Mouse (Mus musculus): Measurements from ENCODE around the gene 4933417A18Rik.
"Not testable (repeated sequence)": the region's sequence is repeated elsewhere in the genome, so short reads cannot be mapped to it uniquely, and the experiment has no call there.

Gene 4933417A18Rik

GRCm38 (mm10) chr13:34973770-34974169 is 49.6 kb downstream of the 4933417A18Rik start:
- no peak for DNase-seq (ENCODE audit: low read depth, low spot score)

- no peak for DNase-seq (ENCODE audit: low read depth, low spot score)
Observed at GRCm38 (mm10) chr13:34976116-34976515, 51.9 kb downstream of the 4933417A18Rik start.

GRCm38 (mm10) chr13:34977410-34977809 is 53.2 kb downstream of the 4933417A18Rik start:
- no peak for DNase-seq (ENCODE audit: low read depth, low spot score)

- DNase-seq (ENCODE audit: low read depth, low spot score): not testable (repeated sequence)
Observed at GRCm38 (mm10) chr13:34978635-34979034, 54.4 kb downstream of the 4933417A18Rik start.

GRCm38 (mm10) chr13:34983479-34983878 is 59.3 kb downstream of the 4933417A18Rik start:
- DNase-seq (ENCODE audit: low read depth, low spot score): not testable (repeated sequence)

- DNase-seq (ENCODE audit: low read depth, low spot score): no peak
Observed at GRCm38 (mm10) chr13:34991581-34992273, 67.5 kb downstream of the 4933417A18Rik start.

- DNase-seq (ENCODE audit: low read depth, low spot score): no peak
Observed at GRCm38 (mm10) chr13:34993085-34993484, 68.9 kb downstream of the 4933417A18Rik start.

GRCm38 (mm10) chr13:34993595-34993982 is 69.4 kb downstream of the 4933417A18Rik start:
- no peak for DNase-seq (ENCODE audit: low read depth, low spot score)

- peak; percentile 84 for DNase-seq (ENCODE audit: low read depth, low spot score)
Observed at GRCm38 (mm10) chr13:34993983-34994811, 70.0 kb downstream of the 4933417A18Rik start.

- no peak for DNase-seq (ENCODE audit: low read depth, low spot score)
Observed at GRCm38 (mm10) chr13:34995925-34996324, 71.7 kb downstream of the 4933417A18Rik start.
